Mouse (Mus musculus) embryonic facial prominence, embryonic 11.5 days (tissue): ENCODE measurements at regions not wholly inside any gene's neighbourhood (a gene's known extent, or its start where the extent isn't known, plus 50 kb on each side); places are given as distances from the start of the nearest gene placed in this dataset.

ENCODE experiments used
- ATAC-seq: fragments of 200-750 bp; cut with Nextera tagmentation; replicated peaks from 2 replicates; pipeline ENCODE4 v1.8.0; 2017; ENCODE audit warnings: low read depth; ENCODE audit not compliant: insufficient number of reproducible peaks, low FRiP score, low TSS enrichment
- DNase-seq: peaks from one replicate; pipeline ENCODE4 v3.0.0-alpha.2; 2015; ENCODE audit warnings: low spot score
- H3K27ac ChIP-seq: fragments of 300-500 bp; sonication (generic); replicated peaks from 2 replicates; pipeline ENCODE4 v1.5.1; 2014; ENCODE audit warnings: mild to moderate bottlenecking, low read depth, low read length, control low read depth
- H3K27me3 ChIP-seq: fragments of 300-500 bp; sonication (generic); 2 replicates; pipeline ENCODE4 v1.6.1; 2014; ENCODE audit warnings: mild to moderate bottlenecking, low read length, moderate library complexity, mixed read lengths; ENCODE audit not compliant: control insufficient read depth, insufficient read depth
- H3K36me3 ChIP-seq: fragments of 300-500 bp; sonication (generic); replicated peaks from 2 replicates; pipeline ENCODE4 v1.6.1; 2014; ENCODE audit warnings: low read depth, mild to moderate bottlenecking, low read length, moderate library complexity, mixed read lengths; ENCODE audit not compliant: control insufficient read depth, insufficient read depth
- H3K4me1 ChIP-seq: fragments of 300-500 bp; sonication (generic); 2 replicates; pipeline ENCODE4 v1.6.1; 2014; ENCODE audit warnings: low read length, mixed read lengths; ENCODE audit not compliant: control insufficient read depth, insufficient read depth
- H3K4me2 ChIP-seq: fragments of 300-500 bp; sonication (generic); 2 replicates; pipeline ENCODE4 v1.6.1; 2014; ENCODE audit warnings: low read depth, mild to moderate bottlenecking, control low read depth, low read length, moderate library complexity
- H3K4me3 ChIP-seq: fragments of 300-500 bp; sonication (generic); 2 replicates; pipeline ENCODE4 v1.5.1; 2014; ENCODE audit warnings: low read depth, low read length, control low read depth
- H3K9ac ChIP-seq: fragments of 300-500 bp; sonication (generic); replicated peaks from 2 replicates; pipeline ENCODE4 v1.6.1; 2014; ENCODE audit warnings: mild to moderate bottlenecking, control low read depth, low read length
- H3K9me3 ChIP-seq: fragments of 300-500 bp; sonication (generic); replicated peaks from 2 replicates; pipeline ENCODE4 v1.6.1; 2016; ENCODE audit warnings: mild to moderate bottlenecking, low read length, inconsistent platforms, mixed read lengths; ENCODE audit not compliant: control insufficient read depth
- WGBS: fragments of 180-500 bp; shearing (Covaris S2); extraction: QIAGEN DNeasy Blood & Tissue Kit; methylation state at CpG from one replicate; pipeline ENCODE4 v1.1.7; 2014; 5-methylcytosine and 5-hydroxymethylcytosine counted together

DNA sequence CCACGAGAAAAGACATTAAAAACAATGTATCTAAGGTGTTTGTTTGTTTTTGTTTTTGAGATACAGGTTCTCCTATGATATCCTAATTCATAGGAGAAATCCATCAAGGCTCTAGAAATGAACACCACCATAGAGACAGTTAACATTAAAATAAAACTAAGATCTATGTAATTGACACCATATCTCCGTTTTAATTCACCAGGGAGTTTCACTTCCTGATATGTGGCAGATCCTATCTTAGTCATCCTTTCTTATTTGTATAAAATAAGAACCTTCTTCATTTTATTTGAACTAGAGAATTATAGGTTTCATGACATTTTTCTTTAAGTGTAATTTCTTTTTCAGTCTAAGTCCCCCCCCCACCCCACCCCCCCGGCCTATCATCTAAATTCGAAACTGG is 332.3 kb downstream of the Epha7 start:
- 79% methylated on average over 4 of the region's 4 CpGs for WGBS
- Histone ChIP-seq H3K4me3 (no peak overlapping the region), H3K27me3 (no peaks in the 10 kb centered on the region), H3K4me1 (no peaks in the 10 kb centered on the region), H3K36me3 (no peaks in the 10 kb centered on the region), H3K9ac (no peak overlapping the region), H3K27ac (no peak overlapping the region), H3K9me3 (no peaks in the 10 kb centered on the region), H3K4me2 (no peak overlapping the region)
- no peak for DNase-seq
- no peak for ATAC-seq

DNA sequence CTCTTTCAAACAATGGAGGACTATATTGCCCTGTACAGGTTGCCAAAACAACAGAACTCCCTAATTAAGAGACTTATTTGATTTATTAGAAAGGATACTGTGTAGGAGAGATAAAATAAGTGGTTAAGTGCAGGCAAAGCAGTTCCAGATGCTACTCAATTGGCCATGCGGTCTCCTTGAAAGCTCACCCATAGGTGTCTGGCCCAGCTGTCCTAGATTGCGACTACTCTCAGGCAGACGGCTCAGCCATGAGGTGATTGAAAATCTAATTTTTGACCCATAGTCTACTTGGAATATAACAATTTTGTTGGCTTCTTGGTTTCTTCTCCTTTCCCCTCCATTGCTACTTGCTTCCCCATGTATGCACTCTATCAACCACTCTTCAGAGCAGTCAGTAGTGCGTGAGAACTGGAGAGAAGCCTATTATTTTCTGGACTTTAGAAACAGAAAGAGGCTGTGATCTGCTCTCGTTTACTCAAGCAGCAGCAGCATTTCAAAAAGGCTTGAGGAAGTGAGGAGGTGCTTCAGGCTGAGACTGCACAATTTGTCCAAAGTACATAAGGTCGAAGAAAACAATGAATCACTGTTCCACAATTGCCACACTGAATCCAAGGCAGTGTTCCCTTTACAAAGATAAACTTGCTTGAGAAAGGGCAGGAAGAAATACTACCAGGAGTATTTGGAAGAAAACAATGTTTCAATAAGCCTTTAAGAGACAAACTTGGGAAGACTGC is 339.4 kb downstream of the Epha7 start:
- Histone ChIP-seq H3K36me3 (no peaks in the 10 kb centered on the region), H3K4me3 (no peak overlapping the region), H3K4me2 (no peak overlapping the region), H3K9ac (no peak overlapping the region), H3K4me1 (no peaks in the 10 kb centered on the region), H3K27me3 (no peaks in the 10 kb centered on the region), H3K27ac (no peak overlapping the region), H3K9me3 (no peaks in the 10 kb centered on the region)
- DNase-seq: no peak
- 47% methylated on average over 6 of the region's 6 CpGs for WGBS
- no peak for ATAC-seq

DNA sequence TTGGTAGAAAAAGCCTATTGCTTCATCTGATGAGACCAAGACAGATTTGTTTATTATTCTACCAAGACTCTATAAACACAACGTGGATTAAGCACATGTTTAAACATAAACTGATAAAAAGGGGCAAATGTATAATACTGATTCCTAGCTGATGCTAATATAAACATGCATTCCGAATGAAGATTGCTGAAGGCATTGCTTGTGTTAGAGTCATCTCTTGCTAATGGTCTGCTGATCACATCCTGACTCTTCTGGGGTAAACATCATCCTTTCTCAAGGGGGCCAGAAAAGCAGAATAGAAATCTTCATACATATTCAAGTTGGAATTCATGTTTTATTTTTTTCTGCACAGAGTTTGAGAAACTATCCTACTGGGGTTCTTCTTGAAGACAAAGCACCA is 369.6 kb downstream of the Epha7 start:
- H3K4me3 ChIP-seq: no peak overlapping the region
- no peak overlapping the region for H3K9ac ChIP-seq
- no peak for DNase-seq
- H3K36me3 ChIP-seq: no peaks in the 10 kb centered on the region
- H3K9me3 ChIP-seq: no peaks in the 10 kb centered on the region
- no peak overlapping the region for H3K4me2 ChIP-seq
- no peak overlapping the region for H3K27ac ChIP-seq
- WGBS: 64% methylated on average over 2 of the region's 2 CpGs
- H3K27me3 ChIP-seq: no peaks in the 10 kb centered on the region
- ATAC-seq: no peak
- H3K4me1 ChIP-seq: no peaks in the 10 kb centered on the region

- Histone ChIP-seq H3K4me1 (no peaks in the 10 kb centered on the region), H3K9ac (no peak overlapping the region)
- no peak for ATAC-seq
Observed at GRCm38 (mm10) chr4:29183411-29183810, 370.5 kb downstream of the Epha7 start.

DNA sequence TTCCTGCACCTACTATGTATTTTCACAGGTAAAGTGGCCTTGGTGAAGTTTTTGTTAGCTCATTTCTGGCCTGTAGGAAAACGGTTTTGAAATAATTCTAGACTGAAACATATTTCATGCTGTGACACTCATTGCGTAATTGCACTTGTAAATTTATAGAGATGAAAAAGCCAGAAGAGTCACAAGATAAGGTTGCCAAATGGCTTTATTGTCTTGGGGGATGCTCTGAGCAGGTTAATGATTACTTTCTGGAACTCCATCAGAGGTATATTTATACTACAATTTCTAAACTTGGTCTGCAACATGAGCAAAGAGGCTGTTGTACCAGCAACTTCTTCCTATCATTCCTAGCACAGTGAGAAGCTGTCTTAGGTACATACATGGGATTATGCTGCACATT is 370.9 kb downstream of the Epha7 start:
- H3K36me3 ChIP-seq: no peaks in the 10 kb centered on the region
- H3K27me3 ChIP-seq: no peaks in the 10 kb centered on the region
- no peak overlapping the region for H3K4me3 ChIP-seq
- no peaks in the 10 kb centered on the region for H3K9me3 ChIP-seq
- DNase-seq: no peak
- ATAC-seq: no peak
- no peaks in the 10 kb centered on the region for H3K4me1 ChIP-seq
- H3K27ac ChIP-seq: no peak overlapping the region
- no peak overlapping the region for H3K9ac ChIP-seq
- 91% methylated on average over 2 of the region's 2 CpGs for WGBS
- no peak overlapping the region for H3K4me2 ChIP-seq

More at GRCm38 (mm10) chr4:29183411-29183810, 370.5 kb downstream of the Epha7 start:
- no peaks in the 10 kb centered on the region for H3K27me3 ChIP-seq
- H3K27ac ChIP-seq: no peak overlapping the region
- no peaks in the 10 kb centered on the region for H3K36me3 ChIP-seq
- H3K9me3 ChIP-seq: no peaks in the 10 kb centered on the region
- H3K4me3 ChIP-seq: no peak overlapping the region
- DNase-seq: no peak
- no peak overlapping the region for H3K4me2 ChIP-seq

DNA sequence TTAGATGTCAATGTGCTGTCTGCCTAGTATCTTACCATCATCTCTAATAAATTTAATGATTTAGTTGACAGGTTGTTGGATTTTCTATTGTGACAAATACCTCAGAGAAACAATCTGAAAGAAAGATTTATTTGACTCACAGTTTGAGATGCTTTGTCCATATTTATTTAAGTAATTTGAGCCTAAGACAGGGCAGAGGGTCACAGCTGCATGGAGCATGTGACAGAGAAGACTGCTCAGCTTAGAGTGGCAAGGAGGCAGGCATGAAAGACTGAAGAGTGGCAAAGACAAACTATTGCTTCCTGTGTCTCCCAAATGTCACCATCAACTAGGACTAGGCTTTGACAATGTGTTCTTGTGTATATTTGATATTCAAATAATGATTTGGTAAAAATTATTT is 388.0 kb downstream of the Epha7 start:
- H3K9ac ChIP-seq: no peak overlapping the region
- no peaks in the 10 kb centered on the region for H3K36me3 ChIP-seq
- no peak overlapping the region for H3K4me2 ChIP-seq
- H3K27me3 ChIP-seq: no peaks in the 10 kb centered on the region
- H3K9me3 ChIP-seq: no peaks in the 10 kb centered on the region
- DNase-seq (no peak), ATAC-seq (no peak)
- H3K4me1 ChIP-seq: no peaks in the 10 kb centered on the region
- no peak overlapping the region for H3K27ac ChIP-seq
- no peak overlapping the region for H3K4me3 ChIP-seq
